Mouse (Mus musculus): ENCODE data around the gene Paox.
"Not testable (repeated sequence)": the region's sequence is repeated elsewhere in the genome, so short reads cannot be mapped to it uniquely, and the experiment has no call there.

Paox gene

DNA sequence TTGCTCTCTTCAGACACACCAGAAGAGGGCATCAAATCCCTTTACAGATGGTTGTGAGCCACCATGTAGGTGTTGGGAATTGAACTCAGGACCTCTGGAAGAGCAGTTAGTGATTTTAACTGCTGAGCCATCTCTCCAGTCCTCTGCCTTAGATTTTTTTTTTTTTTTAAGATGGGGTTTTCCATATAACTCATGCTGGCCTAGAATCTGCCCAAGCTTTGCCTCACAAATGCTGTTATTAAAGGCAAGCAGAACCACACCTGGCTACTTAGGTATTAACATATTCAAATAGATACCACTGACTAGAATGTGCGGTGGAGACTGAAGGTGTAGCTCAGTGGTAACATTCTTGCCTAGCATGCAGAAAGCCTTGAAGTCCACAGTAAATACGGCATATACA is 4.9 kb downstream of the Paox start:
- no peak for DNase-seq (ENCODE audit: low spot score in 2 of 2)

DNA sequence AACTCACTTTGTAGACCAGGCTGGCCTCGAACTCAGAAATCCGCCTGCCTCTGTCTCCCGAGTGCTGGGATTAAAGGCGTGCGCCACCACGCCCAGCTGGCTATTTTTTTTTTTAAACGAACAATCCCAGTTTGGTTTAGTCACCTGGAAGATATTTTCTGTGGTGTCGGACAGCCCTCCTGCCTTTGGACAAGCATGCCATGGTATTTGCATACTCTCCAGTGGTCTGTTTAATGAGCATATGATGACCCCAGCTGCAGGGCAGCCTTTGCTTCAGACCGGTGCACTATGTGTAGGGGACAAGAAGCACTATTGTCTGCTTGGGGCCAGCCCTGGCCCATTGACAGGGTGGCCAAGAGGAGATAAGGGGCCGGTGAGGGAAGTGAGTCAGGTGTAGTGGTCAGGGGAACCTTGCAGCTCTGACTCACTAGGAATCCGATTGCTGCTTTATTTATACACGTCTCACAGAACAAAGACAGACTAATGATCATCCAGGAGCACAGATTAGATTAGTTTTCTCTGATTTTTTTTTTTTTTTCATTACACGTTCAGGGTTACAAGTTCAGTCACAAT is 5.8 kb downstream of the Paox start:
- DNase-seq (ENCODE audit: low spot score in 2 of 2) = no peak

DNA sequence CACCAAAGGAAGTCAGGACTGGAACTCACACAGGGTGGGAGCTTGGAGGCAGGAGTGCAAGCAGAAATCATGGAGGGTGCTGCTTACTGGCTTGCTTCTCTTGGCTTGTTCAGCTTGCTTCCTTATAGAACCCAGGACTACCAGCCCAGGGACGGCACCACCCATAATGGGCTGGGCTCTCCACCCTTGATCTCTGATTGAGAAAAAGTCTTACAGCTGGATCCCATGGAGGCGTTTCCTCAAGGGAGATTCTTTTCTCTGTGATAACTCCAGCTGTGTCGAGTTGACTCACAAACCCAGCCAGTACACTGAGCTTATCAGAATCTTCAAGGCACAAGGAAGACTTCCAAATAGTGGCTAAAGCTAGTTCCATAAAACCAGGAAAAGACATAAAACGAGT is 7.2 kb downstream of the Paox start:
- DNase-seq (ENCODE audit: low spot score in 2 of 2) = no peak

DNA sequence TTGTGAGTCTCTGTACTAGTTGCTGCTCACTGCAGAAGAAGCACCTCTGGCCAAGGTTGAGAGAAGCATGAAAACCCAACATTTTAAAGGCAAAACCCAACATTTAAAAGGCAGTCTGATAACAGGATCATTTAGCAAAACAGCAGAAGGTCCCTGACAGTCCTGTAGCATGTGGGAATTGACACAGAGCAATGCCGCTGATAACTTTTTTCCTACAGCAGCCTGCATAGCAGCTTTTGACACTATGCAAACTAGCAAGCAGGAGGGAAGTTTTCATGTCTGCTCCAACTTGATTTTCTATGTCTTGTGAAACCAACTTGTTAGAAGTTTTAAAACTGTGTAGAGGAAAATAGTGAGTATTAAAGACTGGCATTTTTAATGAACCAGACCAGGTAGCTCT is 8.8 kb downstream of the Paox start:
- DNase-seq (ENCODE audit: low spot score in 2 of 2) = no peak

DNA sequence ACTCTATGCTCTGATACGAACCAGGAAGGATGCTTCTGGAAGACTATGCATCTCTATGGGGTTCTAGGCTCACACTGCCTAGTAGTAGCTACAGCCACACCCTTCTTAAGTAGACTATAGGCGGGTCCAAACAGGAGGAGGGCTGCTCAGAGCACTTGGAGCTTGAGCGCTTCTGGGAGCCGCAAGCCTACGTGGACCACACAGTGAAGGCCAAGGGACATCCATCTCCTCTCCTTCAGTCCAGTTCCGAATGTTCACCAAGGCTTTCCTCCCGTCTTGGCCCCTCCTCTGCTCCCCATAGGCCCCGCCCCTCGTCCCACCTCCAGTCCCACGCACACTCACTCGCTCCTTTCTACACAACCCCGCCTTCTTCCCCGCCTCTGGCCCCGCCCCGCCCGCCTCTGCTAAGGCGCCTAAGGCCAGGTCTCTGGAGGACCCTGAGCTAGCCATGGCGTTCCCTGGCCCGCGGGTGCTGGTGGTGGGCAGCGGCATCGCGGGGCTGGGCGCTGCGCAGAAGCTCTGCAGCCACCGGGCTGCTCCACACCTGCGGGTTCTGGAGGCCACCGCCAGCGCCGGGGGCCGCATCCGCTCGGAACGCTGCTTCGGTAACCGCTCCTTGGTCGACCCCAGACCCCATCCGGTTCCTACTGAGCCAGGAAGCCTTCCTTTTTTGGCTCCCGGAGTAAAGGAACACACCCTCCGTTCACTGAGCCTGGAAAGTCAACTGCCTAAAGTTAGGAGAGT is 9.9 kb downstream of the Paox start:
- peak; percentile 93 to 95 for DNase-seq (ENCODE audit: low spot score in 2 of 2)

DNA sequence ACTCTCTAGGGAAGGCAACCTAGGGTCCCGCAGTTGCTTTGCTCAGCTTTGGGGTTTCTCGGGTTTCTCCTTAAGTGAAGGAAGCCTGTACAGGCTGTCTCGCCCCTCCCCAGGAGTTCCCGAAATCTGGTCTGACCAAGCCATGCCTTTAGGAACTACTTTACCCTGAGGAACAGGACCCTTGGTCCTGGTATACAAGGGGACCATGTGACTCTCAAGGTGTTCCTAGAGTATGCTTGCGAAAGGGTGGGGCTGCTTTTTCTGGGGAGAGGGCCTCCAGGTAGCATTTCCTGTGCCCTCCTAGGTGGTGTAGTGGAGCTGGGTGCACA is 10.4 kb downstream of the Paox start:
- no peak for DNase-seq (ENCODE audit: low spot score in 2 of 2)

DNA sequence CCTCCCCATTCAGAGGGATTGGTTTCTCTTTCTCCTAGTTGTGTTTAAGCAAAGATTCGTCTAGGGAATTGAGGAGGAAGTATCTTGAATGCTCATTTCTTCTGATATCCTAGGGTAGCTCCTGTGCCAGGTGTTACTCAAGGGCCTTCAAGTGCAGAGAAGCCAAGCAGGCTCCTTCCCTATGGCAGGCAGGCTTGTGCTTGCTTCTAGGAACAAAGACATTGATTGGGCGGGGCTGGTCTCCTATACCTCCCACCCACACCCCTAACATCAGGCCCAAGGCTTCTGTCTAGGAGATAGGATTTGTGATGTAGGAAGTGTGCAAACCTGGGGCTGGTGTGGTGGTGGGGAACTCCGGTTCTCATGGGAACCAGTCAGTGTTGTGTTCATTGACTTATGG is 11.3 kb downstream of the Paox start:
- no peak for DNase-seq (ENCODE audit: low spot score in 2 of 2)

DNA sequence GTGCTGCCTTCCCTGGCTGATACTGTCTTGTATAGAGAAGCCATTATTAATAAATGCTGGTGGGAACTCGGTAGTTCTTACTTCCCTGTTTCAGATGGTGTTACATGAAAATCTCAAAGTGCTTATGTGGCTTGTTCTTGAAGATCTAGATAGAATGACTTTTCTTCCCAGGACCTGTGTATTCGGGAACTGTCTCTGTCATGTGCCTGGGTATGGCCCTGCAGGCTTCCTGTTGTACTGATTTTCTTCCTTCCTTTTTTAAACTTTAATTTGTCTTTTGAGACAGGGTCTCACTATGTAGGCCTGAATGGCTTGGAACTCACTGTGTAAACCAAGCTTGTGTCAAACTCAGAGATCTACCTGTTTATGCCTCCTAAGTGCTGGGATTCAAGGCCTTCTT is 12.3 kb downstream of the Paox start:
- DNase-seq (ENCODE audit: low spot score in 2 of 2) = no peak

DNA sequence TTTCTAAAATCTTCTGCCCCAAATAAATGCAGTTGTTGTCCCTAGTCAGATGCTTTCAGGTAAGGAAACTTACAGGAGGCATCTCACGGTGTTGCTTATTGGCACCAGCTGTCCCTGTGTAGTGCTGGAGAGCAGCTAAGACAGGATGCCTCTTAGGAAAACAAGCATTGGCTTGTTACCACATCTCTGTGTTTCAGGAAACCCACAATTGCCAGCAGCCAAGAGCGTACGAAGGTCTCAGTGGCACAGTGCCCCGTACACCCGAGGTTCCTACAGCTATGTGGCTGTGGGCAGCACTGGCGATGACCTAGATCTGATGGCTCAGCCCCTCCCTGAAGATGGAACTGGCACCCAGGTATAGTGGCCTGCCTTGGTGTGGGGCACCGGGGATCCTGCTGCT is 16.6 kb downstream of the Paox start:
- DNase-seq (ENCODE audit: low spot score in 2 of 2) = not testable (repeated sequence)

DNA sequence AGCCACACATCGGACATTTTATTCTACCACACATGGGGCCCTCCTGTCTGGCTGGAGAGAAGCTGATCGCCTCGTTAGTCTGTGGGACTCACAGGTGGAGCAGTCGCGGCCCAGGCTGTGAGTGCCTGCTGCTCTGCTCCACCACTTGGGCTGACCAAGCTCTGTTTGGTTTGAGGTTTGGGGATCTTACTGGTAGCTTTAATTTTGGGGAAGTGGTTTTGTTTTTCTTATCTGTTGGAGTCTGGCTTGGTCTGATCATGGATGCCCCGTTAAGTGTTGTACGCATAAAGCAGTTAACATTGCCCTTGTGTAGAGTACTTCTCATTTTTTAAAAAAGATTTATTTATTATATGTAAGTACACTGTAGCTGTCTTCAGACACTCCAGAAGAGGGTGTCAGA is 18.4 kb downstream of the Paox start:
- DNase-seq (ENCODE audit: low spot score in 2 of 2) = not testable (repeated sequence)

DNA sequence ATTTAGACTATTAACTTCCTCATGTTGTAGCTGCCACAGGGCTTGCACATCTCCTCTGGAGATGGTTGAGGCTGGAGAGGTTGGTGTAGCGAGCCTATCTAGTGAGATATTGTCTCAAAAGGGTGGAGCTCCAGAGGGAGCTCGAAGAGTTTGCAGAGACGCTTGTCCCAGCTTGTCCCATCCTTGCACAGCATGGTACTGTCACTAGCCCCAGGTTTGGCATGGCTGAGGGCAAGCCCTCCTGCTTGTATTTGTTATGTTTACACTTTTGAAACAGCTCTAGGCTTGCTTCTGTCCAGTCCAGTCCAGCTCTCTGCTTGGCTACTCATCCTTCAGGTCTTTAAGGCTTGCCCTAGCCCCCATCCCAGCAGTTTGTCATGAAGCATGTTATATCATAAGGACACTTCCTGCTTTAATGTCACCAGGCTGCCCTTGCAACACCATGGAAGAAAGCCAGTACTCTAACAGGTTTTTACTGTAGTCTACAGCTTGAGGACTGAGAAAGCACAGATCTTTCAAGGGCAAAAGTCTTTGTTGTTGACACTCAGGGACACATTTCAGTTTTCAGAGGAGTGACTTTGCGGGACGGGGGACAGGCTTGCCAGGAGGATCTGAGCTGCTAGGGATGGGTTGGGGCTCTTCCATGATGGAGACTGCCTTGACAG is 19.6 kb downstream of the Paox start:
- DNase-seq (ENCODE audit: low spot score in 2 of 2) = no peak

DNA sequence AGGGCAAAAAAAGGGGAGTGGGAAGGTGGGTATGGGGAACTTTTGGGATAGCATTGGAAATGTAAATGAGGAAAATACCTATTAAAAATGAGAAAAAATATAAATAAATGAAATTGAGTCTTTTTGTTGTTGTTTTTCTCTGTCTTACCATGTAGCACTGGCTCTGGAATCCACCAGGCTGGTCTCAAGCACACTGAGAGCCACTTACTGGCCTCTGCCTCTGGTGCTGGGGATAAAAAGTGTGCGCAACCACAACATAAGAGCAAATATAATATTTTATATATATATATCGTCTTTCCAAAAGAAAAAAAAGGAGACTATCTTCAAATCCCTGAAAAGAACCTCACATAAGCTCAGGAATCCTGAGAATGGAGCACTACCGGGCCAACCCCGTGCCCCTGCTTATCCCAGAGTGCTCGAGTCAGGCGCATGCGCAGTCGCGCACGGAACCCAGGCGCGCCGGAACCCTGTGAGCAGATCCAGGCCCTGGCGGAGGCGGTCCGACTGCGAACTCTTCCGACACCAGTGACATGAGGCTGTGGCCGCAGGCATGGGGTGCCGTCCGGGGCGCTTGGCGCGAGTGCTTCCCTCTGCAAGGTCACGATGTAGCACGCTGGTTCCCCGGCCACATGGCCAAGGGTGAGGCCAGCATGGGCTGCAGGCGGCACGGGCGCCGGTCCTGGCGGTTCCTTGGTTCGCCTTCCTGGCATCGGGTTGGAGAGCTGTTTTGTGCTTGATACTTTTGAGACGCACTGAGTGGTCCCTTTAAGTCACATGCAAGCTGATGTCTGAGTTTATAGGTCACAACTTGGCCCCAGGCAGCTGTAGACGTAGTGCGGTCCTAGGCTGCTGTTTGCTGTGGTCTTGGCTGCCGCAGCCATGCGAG is 21.8 kb downstream of the Paox start, which contains the start of gene Mtg1:
Gene Mtg1, plus strand, starts transcription at position 430 of the 886 bp plus-strand sequence.
- peak; percentile 92 to 99 for DNase-seq (ENCODE audit: low spot score in 2 of 2)

DNA sequence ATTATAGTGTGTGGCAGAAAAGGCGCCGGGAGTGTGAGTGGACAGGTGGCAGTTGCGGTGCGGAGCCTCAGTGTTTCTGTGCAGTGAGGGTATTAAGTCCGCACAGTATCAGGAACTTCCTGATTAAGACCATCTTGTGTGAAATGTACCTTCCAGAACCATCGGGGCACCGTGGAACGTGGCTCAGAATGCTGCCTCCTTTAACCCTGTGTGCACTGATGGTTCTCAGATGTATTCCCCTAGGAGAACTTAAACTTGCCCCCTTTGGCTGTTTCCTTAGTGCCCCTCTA is 22.4 kb downstream of the Paox start:
- no peak for DNase-seq (ENCODE audit: low spot score in 2 of 2)

DNA sequence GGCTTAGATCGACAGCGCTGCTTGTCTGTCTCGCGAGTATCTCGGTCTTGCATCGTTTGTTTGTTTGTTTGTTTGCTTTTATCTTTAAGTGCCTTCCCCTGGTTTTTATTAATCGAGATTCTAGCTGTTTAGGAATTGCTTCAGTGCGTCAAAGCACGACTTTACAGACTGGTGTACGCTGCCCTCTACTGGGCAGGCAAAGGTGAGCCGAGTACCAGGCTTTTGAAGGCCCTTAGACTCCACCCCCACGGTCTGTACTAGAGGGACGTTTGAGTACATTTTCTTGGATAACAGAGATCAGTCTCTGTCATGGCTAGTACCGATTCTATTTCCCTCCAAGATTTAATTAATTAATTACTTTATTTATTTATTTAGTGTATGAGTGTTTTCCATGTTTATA is 25.8 kb downstream of the Paox start:
- DNase-seq (ENCODE audit: low spot score in 2 of 2) = peak; percentile 59 to 77

DNA sequence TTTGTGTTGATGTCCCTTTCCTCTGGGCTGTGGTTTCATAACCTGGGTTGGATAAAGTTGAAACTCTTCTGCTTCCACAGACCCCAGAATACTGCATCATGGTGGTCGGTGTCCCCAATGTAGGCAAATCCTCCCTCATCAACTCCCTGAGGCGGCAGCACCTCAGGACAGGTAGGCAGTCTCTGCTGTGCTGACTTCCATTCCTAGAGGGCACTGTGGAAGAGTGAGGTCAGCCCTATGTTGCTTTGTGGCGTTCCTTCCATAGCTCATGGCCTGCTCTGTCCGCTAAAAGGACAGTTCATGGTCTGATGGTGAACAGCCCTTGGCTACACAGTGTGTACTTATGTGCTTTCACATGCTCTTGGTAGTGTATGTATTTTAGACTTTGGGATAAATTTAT is 29.0 kb downstream of the Paox start:
- DNase-seq (ENCODE audit: low spot score in 2 of 2) = no peak

DNA sequence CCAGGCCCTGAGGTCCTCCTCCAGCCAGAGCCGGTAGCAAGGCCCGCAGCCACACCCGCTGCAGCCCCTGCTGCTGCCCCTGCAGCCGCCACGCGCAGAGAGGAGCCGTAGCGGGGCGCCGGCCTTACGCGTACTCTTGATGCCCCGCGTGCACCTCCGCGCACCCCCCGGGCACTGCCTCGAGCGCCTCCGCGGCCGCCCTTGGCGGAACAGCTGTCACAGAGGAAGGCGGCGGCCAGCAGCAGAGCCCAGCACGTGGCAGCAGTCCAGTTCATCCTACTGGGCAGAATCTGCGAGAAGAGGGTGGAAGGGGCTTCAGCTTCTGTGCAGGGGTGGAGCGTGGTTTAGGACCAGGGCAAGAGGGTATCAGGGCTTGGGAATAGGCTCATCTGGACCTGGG is 37.8 kb downstream of the Paox start:
- no peak for DNase-seq (ENCODE audit: low spot score in 2 of 2)

DNA sequence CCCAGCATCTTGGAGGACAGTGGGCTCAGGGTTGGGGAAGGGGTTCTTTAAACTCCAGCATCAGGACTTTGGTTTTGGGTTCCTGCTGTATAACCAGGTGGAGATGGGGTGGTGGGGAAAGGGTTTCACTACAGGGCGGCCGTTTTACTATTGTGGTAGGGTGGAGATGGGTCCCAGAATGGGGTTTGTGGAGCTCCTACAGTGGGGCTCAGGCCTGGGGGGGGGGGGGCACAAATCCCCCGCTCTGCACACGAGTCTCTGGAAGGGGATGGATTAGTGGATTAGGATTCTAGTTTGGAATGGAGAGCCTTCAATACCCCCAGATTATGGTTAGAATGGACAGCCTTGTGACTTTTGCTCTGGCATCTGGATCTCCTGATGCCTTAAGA is 38.2 kb downstream of the Paox start:
- no peak for DNase-seq (ENCODE audit: low spot score in 2 of 2)

DNA sequence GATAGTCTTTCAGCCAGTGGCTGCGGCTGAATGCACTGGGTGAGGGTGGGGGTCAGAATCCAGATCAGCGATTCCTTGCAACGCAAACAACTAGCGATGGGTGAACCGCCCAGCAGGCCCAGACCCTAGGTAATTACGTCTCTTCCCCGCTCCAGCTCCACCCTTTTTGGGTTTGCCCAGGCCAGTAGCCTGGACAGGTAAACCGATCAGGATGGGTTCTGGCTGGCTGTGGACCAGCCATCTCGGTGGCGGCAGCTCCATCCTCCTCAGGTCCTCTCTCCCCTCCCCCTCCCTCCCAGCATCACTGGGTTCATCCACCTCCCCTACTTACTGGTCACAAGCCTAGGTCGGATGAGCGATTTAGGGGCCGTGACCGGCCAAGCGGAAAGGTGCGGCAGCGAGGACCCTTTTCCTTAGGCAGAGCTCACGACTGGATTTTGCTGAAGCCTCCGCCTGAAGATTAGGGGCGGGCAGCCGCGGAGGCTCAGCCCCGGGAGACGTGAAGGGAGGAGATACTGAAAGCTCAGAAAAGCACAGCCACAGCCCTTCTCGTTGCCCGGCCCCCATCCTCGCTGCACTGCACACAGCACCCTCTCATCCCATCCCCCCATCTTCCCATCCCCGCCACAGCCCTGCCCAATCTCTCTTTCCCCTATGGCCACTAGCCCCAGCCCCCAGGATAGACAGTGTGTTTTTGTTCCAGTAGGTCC is 38.8 kb downstream of the Paox start, which contains the start of gene Sprn:
Gene Sprn, minus strand, starts transcription at position 660 of the 710 bp plus-strand sequence.
- DNase-seq (ENCODE audit: low spot score in 2 of 2) = no peak

DNA sequence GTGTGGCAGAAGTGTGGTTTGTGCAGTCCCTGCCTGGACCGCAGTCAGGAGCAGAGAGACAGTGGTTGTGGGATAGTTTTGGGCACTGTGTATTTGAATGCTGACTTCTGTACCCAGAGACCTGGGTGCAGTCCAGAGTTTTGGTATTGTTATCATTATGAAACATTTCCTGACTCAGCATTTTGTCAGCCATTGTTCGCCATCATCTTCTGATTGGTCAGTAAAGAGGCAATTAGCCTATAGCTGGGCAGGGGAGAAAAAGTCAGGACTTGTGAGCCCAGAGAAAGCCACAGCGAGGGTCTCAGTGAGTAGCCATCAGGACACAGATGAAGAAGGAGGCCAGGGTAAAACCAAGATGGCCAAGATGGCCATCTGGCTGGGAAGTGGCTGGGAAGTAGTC is 44.8 kb downstream of the Paox start:
- DNase-seq (ENCODE audit: low spot score in 2 of 2) = no peak

DNA sequence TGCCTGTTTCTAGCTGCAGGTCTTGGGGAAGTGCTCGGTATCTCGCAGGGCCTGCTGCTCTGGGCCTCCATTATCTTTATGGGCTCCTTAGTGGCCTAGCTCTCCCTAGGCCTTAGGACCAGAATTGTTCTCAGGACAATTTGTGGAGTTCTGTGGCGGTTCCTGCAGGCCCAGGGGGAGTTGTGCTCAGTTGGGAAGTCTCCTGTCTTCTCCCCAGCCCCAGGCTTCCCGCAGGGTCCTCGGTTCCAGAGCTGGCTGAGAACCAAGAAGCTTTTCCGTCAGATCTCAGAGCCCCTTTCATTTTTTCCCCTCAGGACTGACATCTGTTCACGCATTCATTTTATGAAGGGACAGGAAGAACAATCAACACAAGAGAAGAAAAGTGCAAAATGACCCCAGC is 49.1 kb downstream of the Paox start, which contains the start of gene Olfr522:
Gene Olfr522, minus strand, starts transcription at position 101 of the 400 bp plus-strand sequence.
- DNase-seq (ENCODE audit: low spot score in 2 of 2) = no peak

DNA sequence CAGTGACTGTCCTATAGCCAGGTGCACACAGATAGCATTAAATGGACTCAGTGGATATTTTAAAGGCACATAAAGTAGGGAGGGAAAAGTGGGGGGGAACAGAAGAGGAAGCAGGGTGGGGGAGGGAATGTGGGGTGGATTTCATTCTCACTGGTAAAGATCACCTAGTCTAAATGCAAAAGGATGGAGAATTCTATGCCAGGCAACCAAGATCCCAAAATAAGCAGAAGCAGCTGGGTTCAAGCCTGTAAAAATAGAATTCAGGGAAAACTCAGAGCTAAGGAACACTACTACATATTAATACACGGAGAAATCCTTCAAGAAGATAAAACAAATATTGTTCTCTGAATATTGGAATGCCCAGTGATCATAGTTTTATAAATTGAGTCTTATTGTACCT is 52.4 kb downstream of the Paox start:
- no peak for DNase-seq (ENCODE audit: low spot score in 2 of 2)

DNA sequence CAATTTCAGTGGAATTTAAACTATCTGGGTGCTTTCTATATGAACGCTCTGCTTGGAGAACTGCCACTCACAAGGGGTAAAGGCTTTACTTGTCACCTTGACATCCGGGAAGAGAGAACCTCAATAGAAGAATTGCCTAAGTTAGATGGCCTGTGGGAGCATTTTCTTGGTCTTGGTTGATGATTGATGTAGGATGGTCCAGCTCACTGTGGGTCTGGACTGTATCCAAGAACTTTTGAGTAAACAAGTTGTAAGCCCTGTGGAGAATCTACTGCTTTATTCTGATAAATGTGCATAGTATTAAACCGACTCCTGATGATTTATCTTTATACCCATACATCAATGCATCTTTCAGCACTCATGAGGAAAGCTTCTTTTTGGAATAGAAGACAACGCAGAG is 53.8 kb downstream of the Paox start:
- DNase-seq (ENCODE audit: low spot score in 2 of 2) = no peak

All from spleen, postnatal 4 days (tissue).